20 mouse cellular contexts compared by ENCODE assay signal in the genomic region with DNA sequence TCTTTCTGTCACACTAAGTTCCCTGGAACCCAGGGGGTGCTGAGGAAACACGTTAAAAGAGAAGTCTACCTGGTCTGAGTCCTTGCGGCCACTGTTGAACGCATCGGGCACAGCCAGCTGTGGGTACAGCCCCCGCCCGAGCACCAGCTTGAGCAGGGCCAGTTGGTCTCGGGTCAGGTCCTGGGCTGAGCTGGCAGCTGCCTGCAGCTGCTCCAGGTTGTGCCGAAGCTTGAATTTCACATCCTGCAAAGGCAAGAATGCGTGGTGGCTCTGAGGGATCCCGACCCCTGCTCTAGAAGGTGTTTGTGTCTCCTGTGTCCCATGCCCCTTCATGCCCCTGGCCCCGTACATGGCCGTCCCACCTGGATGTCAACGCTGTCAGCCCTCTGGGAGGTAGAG. TPM values are rescaled to one million over a fixed set of nuclear protein-coding genes. Genes with fewer than 3 reads are reported as not detected.
DNase-seq lines count a peak whose midpoint lies in the region; ATAC-seq and TF ChIP-seq lines count a peak whose summit lies in the region.
"Had no signal": no experiment of that assay in that cellular context is flagged by ENCODE, and none has a peak within 500 bp of the region (broad histone marks: within the 10 kb centered on the region; RNA-seq: fewer than 3 reads in every experiment).

No protein-coding gene starts in this region.

- 53% methylated on average over 13 of the region's 13 CpGs for WGBS in kidney, embryonic 16.5 days
- 52% methylated on average over 13 of the region's 13 CpGs for WGBS in kidney, postnatal 0 days
- WGBS in stomach, embryonic 16.5 days = 81% methylated on average over 13 of the region's 13 CpGs

- H3K36me3 ChIP-seq in kidney, embryonic 16.5 days (ENCODE audit: insufficient read depth, low read length) = peaks cover 41% of the 10 kb centered on the region
- H3K36me3 ChIP-seq in kidney, postnatal 0 days (ENCODE audit: insufficient read depth, low read length) = 0 out of 2 replicates have a peak, but pooled peaks cover 30% of the 10 kb centered on the region
- peaks cover 4% of the 10 kb centered on the region for H3K36me3 ChIP-seq in stomach, embryonic 16.5 days (ENCODE audit: control insufficient read depth, insufficient read depth, low read length)

- TF ChIP-seq CTCF in kidney, postnatal 0 days (IDR thresholded peaks at IDR 0.05; ENCODE audit: low read depth) = no peak

- H3K4me3 ChIP-seq in kidney, embryonic 16.5 days (ENCODE audit: low read length) = no peak overlapping the region
- no peak overlapping the region for H3K4me3 ChIP-seq in kidney, postnatal 0 days (replicated peaks; ENCODE audit: low read depth, low read length)
- H3K4me3 ChIP-seq in stomach, embryonic 16.5 days (replicated peaks; ENCODE audit: low read length) = no peak overlapping the region; the same call in 1 of the 2 replicates
- H3K4me3 ChIP-seq: embryonic facial prominence, embryonic 12.5 days; forebrain, embryonic 15.5 days; heart, embryonic 12.5 days; hindbrain, embryonic 10.5 days; hindbrain, embryonic 15.5 days had no signal

- no peak overlapping the region for H3K9ac ChIP-seq in kidney, embryonic 16.5 days (replicated peaks; ENCODE audit: low read length)
- 0 out of 2 replicates have a peak overlapping the region, but pooled peaks have one; percentile 27 for H3K9ac ChIP-seq in kidney, postnatal 0 days (ENCODE audit: low read depth, low read length)
- 0 out of 2 replicates have a peak overlapping the region, but pooled peaks have one; percentile 31 for H3K9ac ChIP-seq in stomach, embryonic 16.5 days (ENCODE audit: low read length)
- H3K9ac ChIP-seq: embryonic facial prominence, embryonic 12.5 days; forebrain, embryonic 15.5 days; heart, embryonic 12.5 days; hindbrain, embryonic 15.5 days had no signal

- H3K27ac ChIP-seq in kidney, embryonic 16.5 days (ENCODE audit: low read length) = peak overlapping the region; percentile 76
- peak overlapping the region; percentile 19; the same call in 1 of the 2 replicates for H3K27ac ChIP-seq in kidney, postnatal 0 days
- no peak overlapping the region for H3K27ac ChIP-seq in stomach, embryonic 16.5 days (ENCODE audit: low read length)
- H3K27ac ChIP-seq: embryonic facial prominence, embryonic 12.5 days; forebrain, embryonic 15.5 days; hindbrain, embryonic 10.5 days; hindbrain, embryonic 15.5 days had no signal

- no peaks in the 10 kb centered on the region for H3K27me3 ChIP-seq in kidney, embryonic 16.5 days (ENCODE audit: insufficient read depth, low read length)
- H3K27me3 ChIP-seq in kidney, postnatal 0 days (ENCODE audit: insufficient read depth, low read length) = no peaks in the 10 kb centered on the region
- H3K27me3 ChIP-seq in stomach, embryonic 16.5 days (ENCODE audit: control insufficient read depth, insufficient read depth, low read length) = no peaks in the 10 kb centered on the region
- H3K27me3 ChIP-seq: CH12.LX; embryonic facial prominence, embryonic 12.5 days; forebrain, embryonic 15.5 days; heart, embryonic 12.5 days; hindbrain, embryonic 15.5 days; Patski had no signal

- H3K4me1 ChIP-seq in kidney, embryonic 16.5 days (ENCODE audit: insufficient read depth, low read length) = 0 out of 2 replicates have a peak, but pooled peaks cover 3% of the 10 kb centered on the region
- H3K4me1 ChIP-seq in kidney, postnatal 0 days (replicated peaks; ENCODE audit: insufficient read depth, low read length) = no peaks in the 10 kb centered on the region
- H3K4me1 ChIP-seq in stomach, embryonic 16.5 days (ENCODE audit: control insufficient read depth, insufficient read depth, low read length) = no peaks in the 10 kb centered on the region
- H3K4me1 ChIP-seq: embryonic facial prominence, embryonic 12.5 days; forebrain, embryonic 15.5 days; heart, embryonic 12.5 days; hindbrain, embryonic 10.5 days; hindbrain, embryonic 15.5 days had no signal

- DNase-seq in heart, adult 11 months = peak; percentile 87
- no peak for DNase-seq in heart, adult 18-20 months
- DNase-seq in kidney, adult 9 months = no peak
- DNase-seq in kidney, postnatal 0 days (ENCODE audit: low spot score) = peak; percentile 63
- no peak for DNase-seq in urinary bladder, postnatal 36 days (ENCODE audit: low spot score in 2 of 2)
- DNase-seq: adrenal gland, postnatal 25 days; cerebellum, adult 18-20 months; cerebellum, adult 9-11 months; gastrocnemius, postnatal 10 days had no signal

- no peak overlapping the region for H3K4me2 ChIP-seq in kidney, embryonic 16.5 days (replicated peaks; ENCODE audit: low read depth, low read length)
- H3K4me2 ChIP-seq in kidney, postnatal 0 days (ENCODE audit: low read length) = no peak overlapping the region
- no peak overlapping the region for H3K4me2 ChIP-seq in stomach, embryonic 16.5 days (ENCODE audit: low read depth, low read length)
- H3K4me2 ChIP-seq: embryonic facial prominence, embryonic 12.5 days; forebrain, embryonic 15.5 days; heart, embryonic 12.5 days; hindbrain, embryonic 15.5 days had no signal

- ATAC-seq in kidney, embryonic 16.5 days (ENCODE audit: low FRiP score, low TSS enrichment) = peak; percentile 69
- ATAC-seq in kidney, postnatal 0 days (replicated peaks; ENCODE audit: low FRiP score, low read depth) = peak; percentile 46
- ATAC-seq in stomach, embryonic 16.5 days (ENCODE audit: insufficient read depth, low FRiP score) = no peak
- ATAC-seq in inflammation-experienced regulatory T-cells, adult 6 months = no peak
- ATAC-seq: forebrain, embryonic 15.5 days; Patski had no signal

- H3K9me3 ChIP-seq in kidney, embryonic 16.5 days (ENCODE audit: low read length) = no peaks in the 10 kb centered on the region
- H3K9me3 ChIP-seq in kidney, postnatal 0 days (replicated peaks; ENCODE audit: low read length) = no peaks in the 10 kb centered on the region
- H3K9me3 ChIP-seq in stomach, embryonic 16.5 days (replicated peaks; ENCODE audit: control insufficient read depth, low read length) = no peaks in the 10 kb centered on the region
- H3K9me3 ChIP-seq: embryonic facial prominence, embryonic 12.5 days; forebrain, embryonic 15.5 days; heart, embryonic 12.5 days; hindbrain, embryonic 10.5 days; hindbrain, embryonic 15.5 days had no signal

RNA-seq across cellular contexts. Expression of a gene that starts 18.3 kb away (rescaled TPM):
- 1 to 10 TPM; 8.4 to 8.6 TPM for total RNA-seq in heart, adult 18-20 months (2021)
- polyA plus RNA-seq in kidney, embryonic 16.5 days (2015; fragmentation: Nextera tagmentation; extraction: Ambion mirVana) = 21.3 and 21.5 TPM in 2 replicates
- polyA plus RNA-seq in kidney, postnatal 0 days (2015; fragmentation: Nextera tagmentation; extraction: Ambion mirVana) = 11.6 and 12.1 TPM in 2 replicates
- polyA plus RNA-seq in stomach, embryonic 16.5 days (2015; fragmentation: Nextera tagmentation; extraction: Ambion mirVana) = 34.3 and 36.6 TPM in 2 replicates
- polyA plus RNA-seq in inflammation-experienced regulatory T-cells, adult 6 months (2017; shearing (Covaris generic)) = 10 to 100 TPM in 2 of 3 experiments, 1 to 10 TPM in 1; 8.3 to 12.4 (median 11.4) TPM

RNA-seq across cellular contexts. Expression of a gene that starts 28.6 kb away (rescaled TPM):
- 1 to 10 TPM; 4.8 to 6.1 TPM for total RNA-seq in heart, adult 18-20 months (2021)
- 23.9 and 27.7 TPM in 2 replicates for polyA plus RNA-seq in kidney, embryonic 16.5 days (2015; fragmentation: Nextera tagmentation; extraction: Ambion mirVana)
- polyA plus RNA-seq in kidney, postnatal 0 days (2015; fragmentation: Nextera tagmentation; extraction: Ambion mirVana) = 12.9 and 16.7 TPM in 2 replicates
- 22.0 and 22.1 TPM in 2 replicates for polyA plus RNA-seq in stomach, embryonic 16.5 days (2015; fragmentation: Nextera tagmentation; extraction: Ambion mirVana)
- 10 to 100 TPM in 2 of 3 experiments, 1 to 10 TPM in 1; 8.6 to 23.2 (median 20.8) TPM for polyA plus RNA-seq in inflammation-experienced regulatory T-cells, adult 6 months (2017; shearing (Covaris generic))

RNA-seq across cellular contexts. Expression of a gene that starts 40.5 kb away (rescaled TPM):
- total RNA-seq in heart, adult 18-20 months (2021) = 1 to 10 TPM; 1.2 to 1.7 TPM
- 0.09 and 0.11 TPM in 2 replicates for polyA plus RNA-seq in kidney, embryonic 16.5 days (2015; fragmentation: Nextera tagmentation; extraction: Ambion mirVana)
- 0.08 and 0.11 TPM in 2 replicates for polyA plus RNA-seq in kidney, postnatal 0 days (2015; fragmentation: Nextera tagmentation; extraction: Ambion mirVana)
- polyA plus RNA-seq in stomach, embryonic 16.5 days (2015; fragmentation: Nextera tagmentation; extraction: Ambion mirVana) = 0.21 and 0.30 TPM in 2 replicates
- under 1 TPM in 1 of 3 experiments, not detected in 2; 0.23 TPM for polyA plus RNA-seq in inflammation-experienced regulatory T-cells, adult 6 months (2017; shearing (Covaris generic))
- polyA plus RNA-seq: C2C12; embryonic facial prominence, embryonic 12.5 days; forebrain, embryonic 15.5 days; hindbrain, embryonic 10.5 days; Patski had no signal

RNA-seq across cellular contexts. Expression of a gene that starts 55.8 kb away (rescaled TPM):
- 1 to 10 TPM; 4.4 to 7.5 TPM for total RNA-seq in heart, adult 18-20 months (2021)
- polyA plus RNA-seq in kidney, embryonic 16.5 days (2015; fragmentation: Nextera tagmentation; extraction: Ambion mirVana) = 2.7 and 2.8 TPM in 2 replicates
- 3.1 and 3.4 TPM in 2 replicates for polyA plus RNA-seq in kidney, postnatal 0 days (2015; fragmentation: Nextera tagmentation; extraction: Ambion mirVana)
- polyA plus RNA-seq in stomach, embryonic 16.5 days (2015; fragmentation: Nextera tagmentation; extraction: Ambion mirVana) = 4.6 and 4.8 TPM in 2 replicates
- under 1 TPM in 1 of 3 experiments, not detected in 2; 0.21 TPM for polyA plus RNA-seq in inflammation-experienced regulatory T-cells, adult 6 months (2017; shearing (Covaris generic))
- total RNA-seq: CH12.LX had no signal
- polyA plus RNA-seq: Patski had no signal

Comparison
In these comparisons a context has a peak if more than half of its experiments do, and no peak if none do; other contexts are left out.
1. DNase-seq: peak in heart, adult 11 months (single experiment) and kidney, postnatal 0 days (single experiment); none in heart, adult 18-20 months (0 of 2), kidney, adult 9 months (single experiment) and urinary bladder, postnatal 36 days (0 of 2).
2. ATAC-seq: peak in kidney, embryonic 16.5 days (single experiment) and kidney, postnatal 0 days (single experiment); none in stomach, embryonic 16.5 days (single experiment) and inflammation-experienced regulatory T-cells, adult 6 months (single experiment).